Mouse (Mus musculus) MEL (cell line): ENCODE measurements around the gene Spen. TPM values are rescaled to one million over a fixed set of nuclear protein-coding genes. Genes with fewer than 3 reads are reported as not detected.

ENCODE experiments used
- DNase-seq: peaks from one replicate; pipeline ENCODE4 v3.0.0; 2011; ENCODE audit warnings: low read depth, low spot score
- H3K27ac ChIP-seq: 2 replicates; pipeline ENCODE4 v1.5.1; 2012; ENCODE audit warnings: low read depth, mild to moderate bottlenecking, control low read depth, low read length, moderate library complexity; ENCODE audit not compliant: control insufficient read depth
- H3K27me3 ChIP-seq, 2 experiments: fragments of 150-350 bp in 1 of 2; sonication (generic) in 1 of 2; 2 replicates each; pipeline ENCODE4 v1.6.1; 2012; ENCODE audit warnings: low read length in 2 of 2, mild to moderate bottlenecking in 2 of 2, improper control_type of control experiment in 1 of 2, moderate library complexity in 1 of 2; ENCODE audit not compliant: insufficient read depth in 2 of 2, control insufficient read depth in 1 of 2
- H3K36me3 ChIP-seq, 2 experiments: 2 replicates each; pipeline ENCODE4 v1.6.1; 2012 to 2014; ENCODE audit warnings: low read length in 2 of 2, improper control_type of control experiment in 1 of 2, inconsistent platforms in 1 of 2, mild to moderate bottlenecking in 1 of 2; ENCODE audit not compliant: insufficient read depth in 2 of 2, control insufficient read depth in 1 of 2
- H3K4me1 ChIP-seq, 2 experiments: fragments of 150-350 bp in 1 of 2; sonication (generic) in 1 of 2; 2 replicates each; pipeline ENCODE4 v1.6.1; 2012; ENCODE audit warnings: low read length in 2 of 2, improper control_type of control experiment in 1 of 2, mild to moderate bottlenecking in 1 of 2; ENCODE audit not compliant: insufficient read depth in 2 of 2, control insufficient read depth in 1 of 2
- H3K4me3 ChIP-seq, 2 experiments: fragments of 150-350 bp in 1 of 2; sonication (generic) in 1 of 2; 2 replicates each; pipeline ENCODE4 v1.5.1; 2012; ENCODE audit warnings: low read depth in 2 of 2, low read length in 2 of 2, mild to moderate bottlenecking in 2 of 2, moderate library complexity in 2 of 2, control low read depth in 1 of 2, improper control_type of control experiment in 1 of 2; ENCODE audit not compliant: control insufficient read depth in 1 of 2, insufficient read depth in 1 of 2
- H3K79me2 ChIP-seq: 2 replicates; pipeline ENCODE4 v1.6.1; 2012; ENCODE audit warnings: mild to moderate bottlenecking, low read length, moderate library complexity; ENCODE audit not compliant: control insufficient read depth, poor library complexity, insufficient read depth
- H3K9ac ChIP-seq: 2 replicates; pipeline ENCODE4 v1.6.1; 2012; ENCODE audit warnings: low read depth, mild to moderate bottlenecking, control low read depth, low read length, moderate library complexity; ENCODE audit not compliant: control insufficient read depth, poor library complexity, severe bottlenecking
- H3K9me3 ChIP-seq: fragments of 150-350 bp; sonication (generic); replicated peaks from 2 replicates; pipeline ENCODE4 v1.6.1; 2012; ENCODE audit warnings: mild to moderate bottlenecking, low read length, improper control_type of control experiment, moderate library complexity; ENCODE audit not compliant: insufficient read depth
- BHLHE40 ChIP-seq: IDR thresholded peaks from 2 replicates; pipeline ENCODE4 v1.6.1; 2012; ENCODE audit warnings: low read depth, mild to moderate bottlenecking, inconsistent platforms, low read length, improper control_type of control experiment, borderline replicate concordance
- CHD2 ChIP-seq: IDR thresholded peaks from 2 replicates; pipeline ENCODE4 v1.6.1; 2011; ENCODE audit warnings: low read length, improper control_type of control experiment
- ELF1 ChIP-seq: IDR thresholded peaks from 2 replicates; pipeline ENCODE4 v1.6.1; 2014; ENCODE audit warnings: low read depth, mild to moderate bottlenecking, inconsistent platforms, low read length, improper control_type of control experiment, moderate library complexity
- ETS1 ChIP-seq: IDR thresholded peaks from 2 replicates; pipeline ENCODE4 v1.6.1; 2012; ENCODE audit warnings: low read depth, mild to moderate bottlenecking, inconsistent platforms, low read length, improper control_type of control experiment, moderate library complexity
- GABPA ChIP-seq: IDR thresholded peaks from 2 replicates; pipeline ENCODE4 v1.6.1; 2012; ENCODE audit warnings: low read depth, mild to moderate bottlenecking, inconsistent platforms, low read length, improper control_type of control experiment, moderate library complexity
- HCFC1 ChIP-seq: IDR thresholded peaks from 2 replicates; pipeline ENCODE4 v1.6.1; 2012; ENCODE audit warnings: low read depth, mild to moderate bottlenecking, inconsistent platforms, low read length, improper control_type of control experiment, moderate library complexity
- KAT2A ChIP-seq: conservative IDR thresholded peaks from 2 replicates; pipeline ENCODE4 v1.6.1; 2012; ENCODE audit warnings: low read depth, low read length, improper control_type of control experiment, inconsistent platforms
- MAFK ChIP-seq: IDR thresholded peaks from 2 replicates; pipeline ENCODE4 v1.6.1; 2011; ENCODE audit warnings: low read depth, mild to moderate bottlenecking, low read length, improper control_type of control experiment, borderline replicate concordance
- MAZ ChIP-seq: IDR thresholded peaks from 2 replicates; pipeline ENCODE4 v1.6.1; 2012; ENCODE audit warnings: low read depth, mild to moderate bottlenecking, inconsistent platforms, low read length, improper control_type of control experiment
- MEF2A ChIP-seq: IDR thresholded peaks from 2 replicates; pipeline ENCODE4 v1.6.1; 2014; ENCODE audit warnings: low read depth, mild to moderate bottlenecking, inconsistent platforms, low read length, improper control_type of control experiment; ENCODE audit not compliant: poor library complexity, insufficient replicate concordance, severe bottlenecking; ENCODE audit errors: extremely low read depth
- MYC ChIP-seq: IDR thresholded peaks from 2 replicates; pipeline ENCODE4 v1.6.1; 2011; ENCODE audit warnings: low read depth, mild to moderate bottlenecking, low read length, improper control_type of control experiment, moderate library complexity
- NRF1 ChIP-seq: IDR thresholded peaks from 2 replicates; pipeline ENCODE4 v1.6.1; 2014; ENCODE audit warnings: low read depth, mild to moderate bottlenecking, inconsistent platforms, low read length, improper control_type of control experiment, moderate library complexity; ENCODE audit not compliant: poor library complexity, insufficient read depth, severe bottlenecking
- POLR2A ChIP-seq, 2 experiments: IDR thresholded peaks; 2 replicates each; pipeline ENCODE4 v1.6.1; 2011 to 2012; ENCODE audit warnings: low read length in 2 of 2, mild to moderate bottlenecking in 2 of 2, control low read depth in 1 of 2, improper control_type of control experiment in 1 of 2, low read depth in 1 of 2, moderate library complexity in 1 of 2; ENCODE audit not compliant: control insufficient read depth in 1 of 2, insufficient read depth in 1 of 2, poor library complexity in 1 of 2
- RAD21 ChIP-seq: IDR thresholded peaks from 2 replicates; pipeline ENCODE4 v1.6.1; 2011; ENCODE audit warnings: mild to moderate bottlenecking, low read depth, low read length, improper control_type of control experiment
- RCOR1 ChIP-seq: IDR thresholded peaks from 2 replicates; pipeline ENCODE4 v1.6.1; 2012; ENCODE audit warnings: low read depth, mild to moderate bottlenecking, inconsistent platforms, low read length, improper control_type of control experiment
- SIN3A ChIP-seq: IDR thresholded peaks from 2 replicates; pipeline ENCODE4 v1.6.1; 2012; ENCODE audit warnings: low read length, improper control_type of control experiment, inconsistent platforms
- UBTF ChIP-seq: IDR thresholded peaks from 2 replicates; pipeline ENCODE4 v1.6.1; 2012; ENCODE audit warnings: low read depth, mild to moderate bottlenecking, inconsistent platforms, low read length, improper control_type of control experiment, moderate library complexity, borderline replicate concordance; ENCODE audit not compliant: insufficient read depth
- ZMIZ1 ChIP-seq: IDR thresholded peaks from 2 replicates; pipeline ENCODE4 v1.6.1; 2012; ENCODE audit warnings: low read depth, mild to moderate bottlenecking, inconsistent platforms, low read length, improper control_type of control experiment, moderate library complexity
- ZNF384 ChIP-seq: IDR thresholded peaks from 2 replicates; pipeline ENCODE4 v1.6.1; 2012; ENCODE audit warnings: low read depth, mild to moderate bottlenecking, inconsistent platforms, low read length, improper control_type of control experiment
- polyA plus RNA-seq, 2 experiments: library from polyadenylated mRNA; stranded (reverse) in 1 of 2; unstranded in 1 of 2; fragments of >175 nt in 1 of 2; fragments of >200 nt in 1 of 2; gene quantifications; 2 replicates each; pipeline versions ENCODE4 v1.2.1 to v1.2.4; 2012; ENCODE audit warnings: low replicate concordance in 2 of 2, low read depth in 1 of 2; ENCODE audit not compliant: insufficient read length in 2 of 2, insufficient read depth in 1 of 2, missing spikeins in 1 of 2
- total RNA-seq: library from RNA; depleted of rRNA; stranded (reverse); fragments of 300-350 nt; gene quantifications from 2 replicates; pipeline ENCODE4 v1.2.3, GENCODE M21; 2012

Gene Spen
- total and polyA plus RNA-seq, 3 experiments = 11.9 to 102 (median 46.9) TPM

GRCm38 (mm10) chr4:141460481-141460880 is 77.9 kb downstream of the Spen start:
- H3K4me3 ChIP-seq = no peak overlapping the region
- H3K27me3 ChIP-seq = no peaks in the 10 kb centered on the region
- DNase-seq = no peak
- no peaks in the 10 kb centered on the region for H3K9me3 ChIP-seq
- no peak overlapping the region for H3K27ac ChIP-seq
- no peaks in the 10 kb centered on the region; a peak in 1 of 4 replicates for H3K36me3 ChIP-seq
- H3K4me1 ChIP-seq = no peaks in the 10 kb centered on the region
- TF ChIP-seq RCOR1 (no peak), KAT2A (no peak), ELF1 (no peak), ZMIZ1 (no peak)
- 0 out of 2 replicates have a peak, but pooled peaks cover 5% of the 10 kb centered on the region for H3K79me2 ChIP-seq
- no peak overlapping the region for H3K9ac ChIP-seq

- no peak overlapping the region for H3K9ac ChIP-seq
- 0 out of 2 replicates have a peak, but pooled peaks cover 5% of the 10 kb centered on the region for H3K79me2 ChIP-seq
- no peak for DNase-seq
- no peak overlapping the region for H3K4me3 ChIP-seq
- no peaks in the 10 kb centered on the region; a peak in 1 of 4 replicates for H3K36me3 ChIP-seq
- TF ChIP-seq HCFC1 = no peak
- no peak for TF ChIP-seq POLR2A (IDR thresholded peaks at IDR 0.05; ENCODE audit: control insufficient read depth in 1 of 2, insufficient read depth in 1 of 2, low read depth in 1 of 2, low read length in 2 of 2, poor library complexity in 1 of 2)
- no peak for TF ChIP-seq MAZ
- TF ChIP-seq ZNF384 = no peak
- no peak for TF ChIP-seq GABPA
- no peak for TF ChIP-seq BHLHE40
- no peak for TF ChIP-seq KAT2A
- TF ChIP-seq NRF1 = no peak
- no peak for TF ChIP-seq RCOR1
- no peak for TF ChIP-seq MAFK
- TF ChIP-seq SIN3A = no peak
- TF ChIP-seq ETS1 = no peak
- TF ChIP-seq MYC = no peak
- TF ChIP-seq RAD21 = no peak
- TF ChIP-seq UBTF = no peak
- TF ChIP-seq MEF2A = no peak
- TF ChIP-seq CHD2 = no peak
- no peaks in the 10 kb centered on the region for H3K27me3 ChIP-seq
- H3K9me3 ChIP-seq = no peaks in the 10 kb centered on the region
- no peaks in the 10 kb centered on the region for H3K4me1 ChIP-seq
- H3K27ac ChIP-seq = no peak overlapping the region
Measured at GRCm38 (mm10) chr4:141459766-141460165, 78.6 kb downstream of the Spen start.
